Comparison of ENCODE assay signal across 7 mouse cellular contexts in genomic region chr6:138139930-138140329, GRCm38 (mm10). TPM values are rescaled to one million over a fixed set of nuclear protein-coding genes. Genes with fewer than 3 reads are reported as not detected.
DNase-seq lines count a peak whose midpoint lies in the region; ATAC-seq lines count a peak whose summit lies in the region.

TSS of gene Mgst1 (plus strand) at chr6:138140316.

- no peak for DNase-seq in urinary bladder, adult 2 months (ENCODE audit: low spot score)
- no peak for DNase-seq in urinary bladder, postnatal 10 days (ENCODE audit: low spot score)
- DNase-seq in forebrain, embryonic 10.5 days (ENCODE audit: extremely low spot score, low spot score): no peak
- no peak for DNase-seq in heart, postnatal 36 days
- no peak for DNase-seq in liver, embryonic 13.5 days
- DNase-seq in cerebellum, postnatal 36 days: no peak

- H3K4me1 ChIP-seq in forebrain, embryonic 10.5 days: peaks cover 39% of the 10 kb centered on the region
- 0 out of 2 replicates have a peak, but pooled peaks cover 5% of the 10 kb centered on the region for H3K4me1 ChIP-seq in liver, embryonic 13.5 days (replicated peaks)
- H3K4me1 ChIP-seq in neural tube, embryonic 13.5 days (replicated peaks): peaks cover 28% of the 10 kb centered on the region; the same call in 1 of the 2 replicates

- H3K27me3 ChIP-seq in forebrain, embryonic 10.5 days (ENCODE audit: poor library complexity, severe bottlenecking): no peaks in the 10 kb centered on the region
- no peaks in the 10 kb centered on the region for H3K27me3 ChIP-seq in liver, embryonic 13.5 days
- H3K27me3 ChIP-seq in neural tube, embryonic 13.5 days: no peaks in the 10 kb centered on the region

- peak within 1 kb of the TSS; percentile 61 for H3K4me2 ChIP-seq in liver, embryonic 13.5 days
- peak within 1 kb of the TSS; percentile 69 for H3K4me2 ChIP-seq in neural tube, embryonic 13.5 days

- intact Hi-C loops in heart, postnatal 36 days (cut with DNase I): no loop called here

- no peaks in the 10 kb centered on the region for H3K9me3 ChIP-seq in forebrain, embryonic 10.5 days
- H3K9me3 ChIP-seq in liver, embryonic 13.5 days (replicated peaks): no peaks in the 10 kb centered on the region
- H3K9me3 ChIP-seq in neural tube, embryonic 13.5 days: no peaks in the 10 kb centered on the region

- H3K27ac ChIP-seq in forebrain, embryonic 10.5 days: peak within 1 kb of the TSS; percentile 84
- peak within 1 kb of the TSS; percentile 71 for H3K27ac ChIP-seq in liver, embryonic 13.5 days
- H3K27ac ChIP-seq in neural tube, embryonic 13.5 days (replicated peaks): peak within 1 kb of the TSS; percentile 19

- ATAC-seq in liver, embryonic 13.5 days (ENCODE audit: low read depth): peak; percentile 67
- no peak for ATAC-seq in neural tube, embryonic 13.5 days (ENCODE audit: low read depth)

- peak within 1 kb of the TSS; percentile 56 for H3K4me3 ChIP-seq in forebrain, embryonic 10.5 days
- H3K4me3 ChIP-seq in liver, embryonic 13.5 days (replicated peaks): peak within 1 kb of the TSS; percentile 54
- peak within 1 kb of the TSS; percentile 43 for H3K4me3 ChIP-seq in neural tube, embryonic 13.5 days

- no peaks in the 10 kb centered on the region for H3K36me3 ChIP-seq in forebrain, embryonic 10.5 days (replicated peaks)
- no peaks in the 10 kb centered on the region for H3K36me3 ChIP-seq in liver, embryonic 13.5 days
- H3K36me3 ChIP-seq in neural tube, embryonic 13.5 days: no peaks in the 10 kb centered on the region

- peak within 1 kb of the TSS; percentile 63 for H3K9ac ChIP-seq in liver, embryonic 13.5 days
- H3K9ac ChIP-seq in neural tube, embryonic 13.5 days: peak within 1 kb of the TSS; percentile 71

- 5% methylated on average over 5 of the region's 5 CpGs for WGBS in forebrain, embryonic 10.5 days
- WGBS in liver, embryonic 13.5 days (ENCODE audit: insufficient replicate concordance): under 1% methylated on average over 5 of the region's 5 CpGs
- WGBS in neural tube, embryonic 13.5 days: under 1% methylated on average over 5 of the region's 5 CpGs

RNA-seq across cellular contexts. Expression of gene Mgst1, which starts in this region (rescaled TPM):
- 603 and 718 TPM in 2 replicates for polyA plus RNA-seq in urinary bladder, adult 2 months (2012; rRNA removed)
- 57.1 and 58.9 TPM in 2 replicates for polyA plus RNA-seq in forebrain, embryonic 10.5 days (2016; fragmentation: Nextera tagmentation; extraction: Ambion mirVana)
- 100 to 1,000 TPM in 1 of 2 experiments, 10 to 100 TPM in 1; 78.9 to 101 TPM for total RNA-seq in heart, postnatal 36 days (2021)
- 161 and 180 TPM in 2 replicates for polyA plus RNA-seq in liver, embryonic 13.5 days (2015; fragmentation: Nextera tagmentation; extraction: Ambion mirVana)
- polyA plus RNA-seq in neural tube, embryonic 13.5 days (2015; fragmentation: Nextera tagmentation; extraction: Ambion mirVana): 108 and 112 TPM in 2 replicates

Comparison
In these comparisons a context has a peak if more than half of its experiments do, and no peak if none do; other contexts are left out.
1. H3K27ac ChIP-seq: peak in every context shown above with its lines; median percentile 84 in forebrain, embryonic 10.5 days; 71 in liver, embryonic 13.5 days; 19 in neural tube, embryonic 13.5 days.